Mouse (Mus musculus): ENCODE measurements at regions not wholly inside any gene's neighbourhood (a gene's known extent, or its start where the extent isn't known, plus 50 kb on each side); places are given as distances from the start of the nearest gene placed in this dataset.
A peak's percentile ranks its signal among the peaks of the same experiment; 100 is the strongest.

DNA sequence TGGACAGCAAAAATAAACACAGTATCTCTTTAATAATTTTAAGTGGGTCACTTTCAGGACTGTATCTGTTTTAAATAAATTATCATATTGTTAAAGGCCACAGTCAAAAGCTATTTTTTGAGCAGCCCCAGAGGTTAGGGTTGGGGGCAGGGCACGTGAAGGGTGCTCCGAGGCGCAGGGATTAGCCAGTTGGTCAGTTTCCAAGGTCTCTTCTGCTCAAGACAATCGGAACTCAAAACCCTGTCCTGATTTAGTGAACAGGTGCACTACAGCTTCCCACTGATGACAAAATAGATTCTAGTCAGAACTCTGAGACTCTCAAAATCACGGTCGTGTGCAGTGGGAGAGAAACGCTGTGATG is 337.3 kb upstream of the 4930535I16Rik start:
- Histone ChIP-seq H3K9ac (no peak overlapping the region), H3K4me2 (no peak overlapping the region), H3K27me3 (replicated peaks) (no peaks in the 10 kb centered on the region; the same call in none of the 2 replicates), H3K36me3 (no peaks in the 10 kb centered on the region), H3K9me3 (replicated peaks) (no peaks in the 10 kb centered on the region), H3K4me3 (no peak overlapping the region), H3K27ac (no peak overlapping the region), H3K4me1 (no peaks in the 10 kb centered on the region)
- ATAC-seq: no peak
- 52% methylated on average over 7 of the region's 7 CpGs for WGBS (ENCODE audit: insufficient replicate concordance)

DNA sequence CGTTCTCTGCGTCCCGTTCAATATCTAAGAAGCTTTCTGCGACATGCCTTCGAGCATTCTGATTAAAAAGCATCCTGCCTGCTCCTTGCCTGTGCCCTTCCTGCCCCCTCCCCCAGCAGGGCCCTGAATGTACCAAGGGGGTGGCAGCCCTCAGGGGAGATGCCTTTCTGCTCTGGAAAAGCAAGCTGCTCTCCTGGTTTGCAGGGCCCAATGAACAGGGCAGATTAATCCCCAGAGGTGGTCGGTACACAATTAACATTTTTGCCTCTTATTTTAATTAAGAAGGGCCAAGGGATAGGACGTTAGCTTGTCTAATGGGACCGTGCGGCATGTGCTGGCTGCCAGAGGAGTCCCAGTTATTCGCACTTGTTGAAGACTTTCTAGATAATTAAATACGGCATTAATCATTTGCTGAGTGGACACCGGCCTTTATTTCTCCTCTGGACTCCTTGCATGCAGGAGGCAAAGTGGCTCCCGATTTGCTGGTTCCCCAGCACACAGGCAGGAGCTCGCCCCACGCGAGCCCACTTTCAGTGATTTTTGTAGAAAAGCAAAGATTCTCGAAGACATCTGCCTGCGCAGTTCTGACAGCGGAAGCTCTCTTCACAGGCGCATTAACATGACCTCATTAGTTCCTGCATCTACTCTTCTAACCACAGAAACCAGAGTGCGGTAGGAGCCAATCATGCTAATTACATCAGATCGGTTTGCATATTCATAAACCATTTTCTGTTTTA is 336.8 kb upstream of the 4930535I16Rik start:
- Histone ChIP-seq H3K9ac (no peak overlapping the region), H3K9me3 (replicated peaks) (no peaks in the 10 kb centered on the region), H3K27me3 (replicated peaks) (no peaks in the 10 kb centered on the region; the same call in none of the 2 replicates), H3K4me2 (no peak overlapping the region), H3K27ac (no peak overlapping the region), H3K4me3 (no peak overlapping the region), H3K36me3 (no peaks in the 10 kb centered on the region), H3K4me1 (no peaks in the 10 kb centered on the region)
- no peak for ATAC-seq
- 49% methylated on average over 22 of the region's 22 CpGs for WGBS (ENCODE audit: insufficient replicate concordance)

DNA sequence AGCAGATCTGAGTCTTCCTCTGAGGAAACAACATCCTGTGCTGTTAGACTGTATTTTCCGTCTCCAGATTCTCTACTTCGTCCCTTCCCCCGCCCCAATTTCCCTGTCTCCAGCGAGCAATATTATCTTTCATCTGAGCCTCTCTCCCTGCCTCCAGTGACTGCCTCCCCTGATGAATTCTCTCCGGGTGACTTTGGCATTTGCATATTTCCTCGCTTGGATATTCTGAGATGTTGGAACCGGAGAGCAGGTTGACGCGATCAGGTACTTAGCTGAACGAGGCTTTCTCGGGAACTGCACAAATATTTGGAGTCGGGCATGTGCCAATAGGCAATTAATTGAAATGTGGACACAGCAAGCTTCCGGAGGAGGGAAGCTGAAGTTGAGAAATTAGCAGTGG is 323.8 kb upstream of the 4930535I16Rik start:
- Histone ChIP-seq H3K9ac (no peak overlapping the region), H3K4me2 (no peak overlapping the region), H3K4me3 (no peak overlapping the region), H3K27me3 (replicated peaks) (no peaks in the 10 kb centered on the region), H3K9me3 (replicated peaks) (no peaks in the 10 kb centered on the region), H3K27ac (no peak overlapping the region), H3K36me3 (no peaks in the 10 kb centered on the region), H3K4me1 (no peaks in the 10 kb centered on the region)
- no peak for ATAC-seq
- WGBS (ENCODE audit: insufficient replicate concordance): 38% methylated on average over 13 of the region's 13 CpGs

DNA sequence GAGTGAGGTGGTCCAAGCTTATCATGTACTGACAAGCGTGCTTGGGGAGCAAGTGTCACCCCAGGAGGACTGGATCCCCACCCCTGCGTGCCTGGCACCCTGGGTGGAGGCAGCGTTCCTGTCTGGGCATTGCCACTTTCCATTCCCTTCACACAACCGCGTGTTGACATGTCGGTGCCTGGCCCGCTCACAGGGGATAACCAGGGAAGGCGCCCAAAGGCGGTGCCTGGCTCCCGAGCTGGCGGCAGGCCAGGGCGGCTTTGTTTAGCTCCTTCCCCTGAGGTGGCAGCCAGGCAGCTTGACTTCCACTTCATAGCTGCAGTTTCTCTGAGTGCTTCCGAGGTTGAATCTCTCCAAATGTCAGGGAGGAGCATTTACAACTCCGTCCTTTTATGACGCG is 318.7 kb upstream of the 4930535I16Rik start:
- H3K4me1 ChIP-seq: no peaks in the 10 kb centered on the region
- H3K4me3 ChIP-seq: no peak overlapping the region
- no peak overlapping the region for H3K4me2 ChIP-seq
- no peaks in the 10 kb centered on the region for H3K9me3 ChIP-seq (replicated peaks)
- no peaks in the 10 kb centered on the region for H3K36me3 ChIP-seq
- H3K27me3 ChIP-seq (replicated peaks): no peaks in the 10 kb centered on the region
- no peak overlapping the region for H3K27ac ChIP-seq
- no peak for ATAC-seq
- H3K9ac ChIP-seq: no peak overlapping the region
- WGBS (ENCODE audit: insufficient replicate concordance): 57% methylated on average over 16 of the region's 16 CpGs

GRCm38 (mm10) chr4:124228537-124228936 is 310.7 kb upstream of the 4930535I16Rik start:
- no peak overlapping the region for H3K27ac ChIP-seq
- ATAC-seq: no peak
- H3K4me3 ChIP-seq: no peak overlapping the region
- no peaks in the 10 kb centered on the region for H3K4me1 ChIP-seq
- H3K27me3 ChIP-seq (replicated peaks): 0 out of 2 replicates have a peak, but pooled peaks cover 6% of the 10 kb centered on the region
- no peaks in the 10 kb centered on the region for H3K36me3 ChIP-seq
- no peaks in the 10 kb centered on the region for H3K9me3 ChIP-seq (replicated peaks)
- no peak overlapping the region for H3K9ac ChIP-seq
- 12% methylated on average over 17 of the region's 17 CpGs for WGBS (ENCODE audit: insufficient replicate concordance)
- H3K4me2 ChIP-seq: no peak overlapping the region

DNA sequence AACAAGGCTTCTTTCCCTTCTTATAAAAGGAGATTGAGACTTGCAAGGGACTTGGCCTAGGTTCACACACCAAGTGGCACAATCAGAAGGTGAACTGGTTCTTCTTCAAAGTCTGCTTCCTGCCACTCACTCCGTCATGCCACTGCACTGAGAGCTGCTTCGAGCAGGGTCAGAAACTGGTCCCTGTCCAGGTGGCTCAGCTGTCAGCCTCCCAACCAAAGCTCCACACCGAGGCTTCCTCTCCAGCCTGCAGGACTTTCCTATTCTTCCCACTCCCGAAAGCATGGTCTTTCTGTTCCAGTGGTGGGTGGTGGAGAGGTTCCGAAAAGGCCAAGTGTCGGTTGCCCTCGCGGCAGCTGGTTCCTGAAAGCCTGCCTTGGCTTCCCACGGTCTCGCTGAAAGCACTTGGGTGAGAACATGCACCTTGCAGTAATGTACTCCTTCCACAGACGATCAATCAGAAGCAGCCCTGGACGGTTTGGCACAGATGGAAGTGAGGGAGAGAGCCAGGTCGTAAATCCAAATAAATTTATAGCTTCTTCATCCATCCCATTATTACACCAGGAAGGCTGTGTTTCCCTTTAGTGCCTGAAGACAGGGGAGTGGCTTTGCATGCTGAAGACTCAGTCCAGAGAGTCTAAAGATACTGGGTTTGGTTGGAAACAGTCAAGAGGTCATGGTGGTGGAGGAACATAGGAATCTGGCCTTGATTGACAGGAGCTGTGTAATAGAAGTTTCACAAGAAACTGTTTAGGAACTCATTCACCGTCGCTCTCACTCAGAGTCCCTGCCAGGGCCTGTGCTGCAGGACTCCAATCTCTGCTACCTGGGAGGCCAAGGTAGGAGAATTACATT is 306.1 kb upstream of the 4930535I16Rik start:
- Histone ChIP-seq H3K27ac (no peak overlapping the region), H3K9me3 (replicated peaks) (no peaks in the 10 kb centered on the region), H3K9ac (no peak overlapping the region), H3K27me3 (replicated peaks) (0 out of 2 replicates have a peak, but pooled peaks cover 6% of the 10 kb centered on the region), H3K4me1 (no peaks in the 10 kb centered on the region), H3K4me2 (no peak overlapping the region), H3K36me3 (no peaks in the 10 kb centered on the region), H3K4me3 (no peak overlapping the region)
- WGBS (ENCODE audit: insufficient replicate concordance): 71% methylated on average over 15 of the region's 15 CpGs
- no peak for ATAC-seq

DNA sequence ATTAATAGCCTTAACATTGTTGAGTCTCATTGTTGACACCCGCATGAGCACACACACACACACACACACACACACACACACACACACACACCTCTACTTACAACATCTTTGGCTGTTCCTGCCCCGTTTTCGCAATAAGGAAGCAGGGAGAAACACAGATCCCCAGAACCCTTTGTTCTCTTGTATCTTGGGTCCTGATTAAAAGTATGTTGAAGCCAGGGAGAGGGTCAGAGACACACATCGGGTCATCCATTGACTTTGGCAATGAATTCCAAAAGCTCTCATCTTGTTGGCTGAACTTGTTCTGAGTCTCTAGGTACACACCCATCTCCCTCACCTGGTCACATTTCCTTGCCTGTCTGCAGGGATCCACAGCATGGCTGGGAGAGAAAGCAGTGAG is 303.9 kb upstream of the 4930535I16Rik start:
- H3K4me3 ChIP-seq: no peak overlapping the region
- no peak for ATAC-seq
- H3K36me3 ChIP-seq: no peaks in the 10 kb centered on the region
- H3K4me1 ChIP-seq: no peaks in the 10 kb centered on the region
- no peak overlapping the region for H3K4me2 ChIP-seq
- no peak overlapping the region for H3K27ac ChIP-seq
- no peaks in the 10 kb centered on the region for H3K9me3 ChIP-seq (replicated peaks)
- 59% methylated on average over 4 of the region's 4 CpGs for WGBS (ENCODE audit: insufficient replicate concordance)
- no peak overlapping the region for H3K9ac ChIP-seq
- no peaks in the 10 kb centered on the region for H3K27me3 ChIP-seq (replicated peaks)

- no peak for ATAC-seq
- Histone ChIP-seq H3K9me3 (replicated peaks) (no peaks in the 10 kb centered on the region), H3K27me3 (replicated peaks) (no peaks in the 10 kb centered on the region), H3K36me3 (no peaks in the 10 kb centered on the region), H3K4me3 (no peak overlapping the region), H3K9ac (no peak overlapping the region), H3K4me2 (no peak overlapping the region), H3K27ac (no peak overlapping the region), H3K4me1 (no peaks in the 10 kb centered on the region)
- 39% methylated on average over 10 of the region's 10 CpGs for WGBS (ENCODE audit: insufficient replicate concordance)
These were observed 299.4 kb upstream of the 4930535I16Rik start for GRCm38 (mm10) chr4:124217206-124217605.

DNA sequence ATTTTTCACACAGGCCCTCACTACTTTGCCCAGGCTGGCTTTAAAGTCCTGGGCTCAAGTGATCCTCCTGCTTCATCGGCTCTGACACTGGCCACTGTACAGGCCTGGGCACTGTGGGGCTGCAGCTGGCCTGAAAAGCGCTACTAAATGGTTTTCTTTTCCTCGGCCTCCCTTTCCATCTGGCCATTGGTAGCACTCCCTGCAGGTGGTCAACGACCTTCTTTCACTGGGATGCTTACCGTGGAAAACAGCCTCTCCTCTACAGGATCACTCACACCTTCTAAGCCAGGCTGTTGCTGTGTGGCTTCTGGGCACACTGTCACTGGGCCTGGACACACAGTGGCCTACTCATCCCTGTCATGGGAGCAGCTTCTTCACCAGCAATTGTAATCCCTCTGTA is 298.5 kb upstream of the 4930535I16Rik start:
- H3K4me3 ChIP-seq: no peak overlapping the region
- no peaks in the 10 kb centered on the region for H3K27me3 ChIP-seq (replicated peaks)
- no peaks in the 10 kb centered on the region for H3K9me3 ChIP-seq (replicated peaks)
- no peak for ATAC-seq
- no peaks in the 10 kb centered on the region for H3K4me1 ChIP-seq
- no peak overlapping the region for H3K4me2 ChIP-seq
- 61% methylated on average over 5 of the region's 5 CpGs for WGBS (ENCODE audit: insufficient replicate concordance)
- H3K36me3 ChIP-seq: no peaks in the 10 kb centered on the region
- no peak overlapping the region for H3K9ac ChIP-seq
- H3K27ac ChIP-seq: no peak overlapping the region

DNA sequence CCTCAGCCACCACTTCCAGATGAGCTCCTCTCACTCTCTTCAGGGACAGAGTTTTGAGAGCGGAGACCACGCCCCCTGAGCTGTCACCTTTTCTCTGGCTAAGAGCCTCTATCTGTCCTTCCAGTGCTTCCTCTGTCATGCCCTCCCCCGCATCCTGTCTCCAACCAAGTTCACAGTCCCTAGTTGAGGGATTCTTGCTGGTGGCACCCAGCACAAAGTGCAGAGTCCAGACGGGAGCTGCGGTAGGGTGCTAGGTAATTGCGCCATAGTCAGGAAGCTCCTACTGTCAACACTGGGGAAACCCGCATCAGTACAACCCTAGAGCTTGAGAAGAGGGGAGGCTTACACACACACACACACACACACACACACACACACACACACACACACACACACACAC is 297.3 kb upstream of the 4930535I16Rik start:
- H3K4me2 ChIP-seq: no peak overlapping the region
- no peaks in the 10 kb centered on the region for H3K9me3 ChIP-seq (replicated peaks)
- no peaks in the 10 kb centered on the region for H3K4me1 ChIP-seq
- peak; percentile 79 for ATAC-seq
- no peaks in the 10 kb centered on the region for H3K27me3 ChIP-seq (replicated peaks)
- H3K4me3 ChIP-seq: no peak overlapping the region
- no peak overlapping the region for H3K9ac ChIP-seq
- no peaks in the 10 kb centered on the region for H3K36me3 ChIP-seq
- H3K27ac ChIP-seq: no peak overlapping the region
- WGBS (ENCODE audit: insufficient replicate concordance): 26% methylated on average over 7 of the region's 7 CpGs

GRCm38 (mm10) chr4:124210103-124210502 is 292.3 kb upstream of the 4930535I16Rik start:
- H3K9ac ChIP-seq: no peak overlapping the region
- H3K4me1 ChIP-seq: no peaks in the 10 kb centered on the region
- no peak overlapping the region for H3K4me3 ChIP-seq
- WGBS (ENCODE audit: insufficient replicate concordance): 79% methylated on average over 9 of the region's 9 CpGs
- no peaks in the 10 kb centered on the region for H3K9me3 ChIP-seq (replicated peaks)
- no peaks in the 10 kb centered on the region for H3K36me3 ChIP-seq
- H3K27me3 ChIP-seq (replicated peaks): no peaks in the 10 kb centered on the region
- ATAC-seq: no peak
- no peak overlapping the region for H3K27ac ChIP-seq
- no peak overlapping the region for H3K4me2 ChIP-seq

GRCm38 (mm10) chr4:124206480-124206879 is 288.7 kb upstream of the 4930535I16Rik start:
- no peak for ATAC-seq
- WGBS (ENCODE audit: insufficient replicate concordance): 76% methylated on average over 16 of the region's 16 CpGs
- Histone ChIP-seq H3K36me3 (no peaks in the 10 kb centered on the region), H3K27me3 (replicated peaks) (no peaks in the 10 kb centered on the region), H3K4me1 (no peaks in the 10 kb centered on the region), H3K9me3 (replicated peaks) (no peaks in the 10 kb centered on the region), H3K4me3 (no peak overlapping the region), H3K27ac (no peak overlapping the region), H3K9ac (no peak overlapping the region), H3K4me2 (no peak overlapping the region)

All from liver, embryonic 12.5 days (tissue).